Mouse (Mus musculus): ENCODE measurements around the gene Nudt22.

GRCm38 (mm10) chr19:6949532-6949931, 46.4 kb downstream of the Nudt22 start:
- no peak for TF ChIP-seq EP300 (IDR thresholded peaks at IDR 0.05)
- TF ChIP-seq CTCF (IDR thresholded peaks at IDR 0.05) = no peak
